In genomic region chr8:79350805-79351204, GRCm38 (mm10) we compare ENCODE assay signal across 9 mouse cellular contexts. TPM values are rescaled to one million over a fixed set of nuclear protein-coding genes. Genes with fewer than 3 reads are reported as not detected.
A peak's percentile ranks its signal among the peaks of the same experiment; 100 is the strongest.
DNase-seq lines count a peak whose midpoint lies in the region; ATAC-seq lines count a peak whose summit lies in the region.
"Had no signal": no experiment of that assay in that cellular context is flagged by ENCODE, and none has a peak within 500 bp of the region (broad histone marks: within the 10 kb centered on the region; RNA-seq: fewer than 3 reads in every experiment).

No protein-coding gene starts in this region.

- H3K4me1 ChIP-seq in heart, embryonic 11.5 days (ENCODE audit: control insufficient read depth, insufficient read depth, low read length), result peaks cover 3% of the 10 kb centered on the region; the same call in 1 of the 2 replicates
- peaks cover 42% of the 10 kb centered on the region for H3K4me1 ChIP-seq in limb, embryonic 15.5 days
- H3K4me1 ChIP-seq in limb, embryonic 10.5 days, result peaks cover 13% of the 10 kb centered on the region
- H3K4me1 ChIP-seq in intestine, embryonic 16.5 days (ENCODE audit: control insufficient read depth, insufficient read depth, low read length), result peaks cover 15% of the 10 kb centered on the region; the same call in 1 of the 2 replicates

- no peak overlapping the region for H3K9ac ChIP-seq in heart, embryonic 11.5 days (ENCODE audit: low read depth, low read length)
- H3K9ac ChIP-seq in limb, embryonic 15.5 days, result no peak overlapping the region
- no peak overlapping the region for H3K9ac ChIP-seq in intestine, embryonic 16.5 days (ENCODE audit: low read depth, low read length)
- H3K9ac ChIP-seq: liver, embryonic 15.5 days had no signal

- H3K27ac ChIP-seq in heart, embryonic 11.5 days (ENCODE audit: low read depth, low read length), result peak overlapping the region; percentile 35; the same call in 1 of the 2 replicates
- H3K27ac ChIP-seq in limb, embryonic 15.5 days, result peak overlapping the region; percentile 61; the same call in 1 of the 2 replicates
- H3K27ac ChIP-seq in limb, embryonic 10.5 days, result no peak overlapping the region
- peak overlapping the region; percentile 21; the same call in 1 of the 2 replicates for H3K27ac ChIP-seq in intestine, embryonic 16.5 days (ENCODE audit: low read length)
- H3K27ac ChIP-seq: liver, embryonic 15.5 days had no signal

- no peaks in the 10 kb centered on the region for H3K9me3 ChIP-seq in heart, embryonic 11.5 days (replicated peaks; ENCODE audit: control insufficient read depth, low read length)
- no peaks in the 10 kb centered on the region for H3K9me3 ChIP-seq in limb, embryonic 15.5 days
- H3K9me3 ChIP-seq in limb, embryonic 10.5 days (replicated peaks), result no peaks in the 10 kb centered on the region
- H3K9me3 ChIP-seq in intestine, embryonic 16.5 days (ENCODE audit: control insufficient read depth, low read length), result no peaks in the 10 kb centered on the region
- H3K9me3 ChIP-seq: liver, embryonic 15.5 days had no signal

- no peak for DNase-seq in heart, postnatal 4 days
- no peak for DNase-seq in limb, embryonic 10.5 days (ENCODE audit: low spot score)
- DNase-seq in adrenal gland, adult (ENCODE audit: inconsistent age in 2 of 2, low spot score in 1 of 2), result no peak
- DNase-seq in left cerebral cortex, postnatal 36 days (ENCODE audit: low spot score in 2 of 2), result no peak

- no peak overlapping the region for H3K4me3 ChIP-seq in heart, embryonic 11.5 days (ENCODE audit: low read depth, low read length)
- H3K4me3 ChIP-seq in limb, embryonic 15.5 days, result no peak overlapping the region
- no peak overlapping the region for H3K4me3 ChIP-seq in limb, embryonic 10.5 days
- no peak overlapping the region for H3K4me3 ChIP-seq in intestine, embryonic 16.5 days (ENCODE audit: low read length)
- H3K4me3 ChIP-seq: liver, embryonic 15.5 days had no signal

- H3K36me3 ChIP-seq in heart, embryonic 11.5 days (ENCODE audit: control insufficient read depth, insufficient read depth, low read length), result peaks cover 3% of the 10 kb centered on the region
- peaks cover 35% of the 10 kb centered on the region for H3K36me3 ChIP-seq in limb, embryonic 15.5 days
- peaks cover 88% of the 10 kb centered on the region for H3K36me3 ChIP-seq in limb, embryonic 10.5 days
- H3K36me3 ChIP-seq in intestine, embryonic 16.5 days (ENCODE audit: control insufficient read depth, insufficient read depth, low read length), result peaks cover 2% of the 10 kb centered on the region; the same call in 1 of the 2 replicates

- ATAC-seq in heart, embryonic 11.5 days (replicated peaks; ENCODE audit: insufficient number of reproducible peaks, low FRiP score, low TSS enrichment), result no peak
- no peak for ATAC-seq in limb, embryonic 15.5 days (ENCODE audit: insufficient number of reproducible peaks, low FRiP score, low TSS enrichment, low read depth)
- peak; percentile 40; the same call in 1 of the 2 replicates for ATAC-seq in common myeloid progenitor, adult 5-6 weeks (replicated peaks; ENCODE audit: low read depth, poor library complexity, severe bottlenecking)
- no peak for ATAC-seq in intestine, embryonic 16.5 days

- H3K27me3 ChIP-seq in heart, embryonic 11.5 days (ENCODE audit: control insufficient read depth, insufficient read depth, low read length), result no peaks in the 10 kb centered on the region
- no peaks in the 10 kb centered on the region for H3K27me3 ChIP-seq in limb, embryonic 15.5 days
- H3K27me3 ChIP-seq in limb, embryonic 10.5 days (ENCODE audit: low read depth, poor library complexity, severe bottlenecking), result no peaks in the 10 kb centered on the region
- H3K27me3 ChIP-seq in intestine, embryonic 16.5 days (replicated peaks; ENCODE audit: control insufficient read depth, insufficient read depth, low read length), result no peaks in the 10 kb centered on the region
- H3K27me3 ChIP-seq: liver, embryonic 15.5 days had no signal

- WGBS in heart, embryonic 11.5 days (ENCODE audit: insufficient replicate concordance), result 66% methylated on average over 3 of the region's 3 CpGs
- 63% methylated on average over 3 of the region's 3 CpGs for WGBS in limb, embryonic 15.5 days
- 86% methylated on average over 3 of the region's 3 CpGs for WGBS in limb, embryonic 10.5 days
- WGBS in intestine, embryonic 16.5 days, result 43% methylated on average over 3 of the region's 3 CpGs

- intact Hi-C loops in left cerebral cortex, postnatal 36 days (cut with DNase I), result no loop called here

- H3K4me2 ChIP-seq in heart, embryonic 11.5 days, result no peak overlapping the region
- no peak overlapping the region for H3K4me2 ChIP-seq in limb, embryonic 15.5 days
- no peak overlapping the region for H3K4me2 ChIP-seq in intestine, embryonic 16.5 days (ENCODE audit: low read depth, low read length)
- H3K4me2 ChIP-seq: liver, embryonic 15.5 days had no signal

RNA-seq across cellular contexts. Expression of gene Smad1, which starts 48.5 kb away (rescaled TPM):
- polyA plus RNA-seq in heart, embryonic 11.5 days (2014; fragmentation: Nextera tagmentation; extraction: Ambion mirVana), result 23.0 and 26.2 TPM in 2 replicates
- 10 to 100 TPM; 34.6 to 36.7 TPM for total RNA-seq in heart, postnatal 4 days (2021)
- polyA plus RNA-seq in limb, embryonic 15.5 days (2015; fragmentation: Nextera tagmentation; extraction: Ambion mirVana), result 49.0 and 54.2 TPM in 2 replicates
- 37.0 and 39.6 TPM in 2 replicates for polyA plus RNA-seq in limb, embryonic 10.5 days (2016; fragmentation: Nextera tagmentation; extraction: Ambion mirVana)
- 15.5 and 20.6 TPM in 2 replicates for total RNA-seq in common myeloid progenitor, adult 5-6 weeks (2017)
- polyA plus RNA-seq in intestine, embryonic 16.5 days (2015; fragmentation: Nextera tagmentation; extraction: Ambion mirVana), result 33.4 and 33.6 TPM in 2 replicates
- 10 to 100 TPM; 29.4 to 30.1 TPM for total RNA-seq in left cerebral cortex, postnatal 36 days (2021)

RNA-seq across cellular contexts. Expression of gene Mmaa, which starts 56.1 kb away (rescaled TPM):
- polyA plus RNA-seq in heart, embryonic 11.5 days (2014; fragmentation: Nextera tagmentation; extraction: Ambion mirVana), result 9.4 and 9.6 TPM in 2 replicates
- total RNA-seq in heart, postnatal 4 days (2021), result 10 to 100 TPM; 19.0 to 20.1 TPM
- 18.2 and 20.1 TPM in 2 replicates for polyA plus RNA-seq in limb, embryonic 15.5 days (2015; fragmentation: Nextera tagmentation; extraction: Ambion mirVana)
- 10.2 and 12.2 TPM in 2 replicates for polyA plus RNA-seq in limb, embryonic 10.5 days (2016; fragmentation: Nextera tagmentation; extraction: Ambion mirVana)
- total RNA-seq in common myeloid progenitor, adult 5-6 weeks (2017), result 1.9 and 6.8 TPM in 2 replicates
- 13.6 and 13.8 TPM in 2 replicates for polyA plus RNA-seq in intestine, embryonic 16.5 days (2015; fragmentation: Nextera tagmentation; extraction: Ambion mirVana)
- total RNA-seq in left cerebral cortex, postnatal 36 days (2021), result 10 to 100 TPM; 21.5 to 31.9 TPM
